Mouse (Mus musculus): ENCODE measurements around the gene Nsrp1. TPM values are rescaled to one million over a fixed set of nuclear protein-coding genes. Genes with fewer than 3 reads are reported as not detected.

Nsrp1 gene
- total and polyA plus RNA-seq, 3 experiments: 8.8 to 45.7 (median 17.6) TPM

GRCm38 (mm10) chr11:76997305-76997704 lies 80.9 kb downstream of the Nsrp1 start:
- dilution Hi-C loops (cut with MboI; ENCODE audit: extremely low pct_ligation_motif_present, extremely low pct_unique_long_range_greater_than_20kb, low sequenced_read_pairs): no loop called here

GRCm38 (mm10) chr11:76995966-76996672 lies 82.1 kb downstream of the Nsrp1 start:
- H3K4me3 ChIP-seq (replicated peaks in 1 of 3; ENCODE audit: low read depth in 2 of 3, low read length in 2 of 3, poor library complexity in 1 of 3): no peak overlapping the region
- H3K36me3 ChIP-seq (replicated peaks in 1 of 2; ENCODE audit: control insufficient read depth in 1 of 2, insufficient read depth in 1 of 2, low read length in 1 of 2): peaks cover 0 to 5% of the 10 kb centered on the region in 2 experiments
- in situ Hi-C loops (cut with MboI; ENCODE audit: low pct_ligation_motif_present, low pct_unique_long_range_greater_than_20kb, low sequenced_read_pairs) (loop anchor here (5.0 to 25.0 kb wide), 3 partner anchors 96 to 466 kb away; partner anchors contain the start of gene Coro6), dilution Hi-C loops (cut with MboI; ENCODE audit: extremely low pct_ligation_motif_present, extremely low pct_unique_long_range_greater_than_20kb, low sequenced_read_pairs) (no loop called here)
- H3K9me3 ChIP-seq (replicated peaks; ENCODE audit: low read length): no peaks in the 10 kb centered on the region
- H3K27me3 ChIP-seq (replicated peaks): peaks cover 55% of the 10 kb centered on the region
- no peak for DNase-seq (ENCODE audit: extremely low read depth)
- H3K4me1 ChIP-seq (ENCODE audit: control insufficient read depth in 1 of 2, insufficient read depth in 2 of 2): peaks cover 19 to 47% of the 10 kb centered on the region in 2 experiments
- TF ChIP-seq HCFC1 (IDR thresholded peaks at IDR 0.05; ENCODE audit: low read depth, low read length) (no peak), TBP (conservative IDR thresholded peaks at IDR 0.05; ENCODE audit: low read depth, low read length) (no peak), RAD21 (IDR thresholded peaks at IDR 0.05; ENCODE audit: low read depth, low read length) (no peak), USF2 (conservative IDR thresholded peaks at IDR 0.05; ENCODE audit: low read depth, low read length) (no peak), TCF12 (IDR thresholded peaks at IDR 0.05; ENCODE audit: low read depth, low read length) (no peak)
- H3K4me2 ChIP-seq (ENCODE audit: insufficient read depth, low read depth, poor library complexity, severe bottlenecking): no peak overlapping the region
- H3K27ac ChIP-seq (ENCODE audit: insufficient read depth, low read depth): no peak overlapping the region
- no peaks in the 10 kb centered on the region for H3K79me2 ChIP-seq (replicated peaks; ENCODE audit: control insufficient read depth, extremely low read depth, insufficient read depth, poor library complexity, severe bottlenecking)
- no peak overlapping the region for H3K9ac ChIP-seq (ENCODE audit: insufficient read depth, low read depth)

More at GRCm38 (mm10) chr11:76997305-76997704, 80.9 kb downstream of the Nsrp1 start:
- H3K4me1 ChIP-seq (ENCODE audit: control insufficient read depth in 1 of 2, insufficient read depth in 2 of 2): peaks cover 17 to 39% of the 10 kb centered on the region in 2 experiments
- no peaks in the 10 kb centered on the region for H3K79me2 ChIP-seq (replicated peaks; ENCODE audit: control insufficient read depth, extremely low read depth, insufficient read depth, poor library complexity, severe bottlenecking)
- peak; percentile 76 for DNase-seq (ENCODE audit: extremely low read depth)
- H3K27me3 ChIP-seq (replicated peaks): peaks cover 66% of the 10 kb centered on the region
- peak overlapping the region; percentile 99 for H3K4me2 ChIP-seq (ENCODE audit: insufficient read depth, low read depth, poor library complexity, severe bottlenecking)
- H3K9me3 ChIP-seq (replicated peaks; ENCODE audit: low read length): no peaks in the 10 kb centered on the region
- TF ChIP-seq CTCF (conservative IDR thresholded peaks at IDR 0.05 in 1 of 2, IDR thresholded peaks at IDR 0.05 in 1 of 2; ENCODE audit: low read depth in 2 of 2, low read length in 2 of 2) (peak; percentile 29 to 97; a peak in 3 of 4 replicates), NRF1 (IDR thresholded peaks at IDR 0.05; ENCODE audit: low read depth, low read length) (peak; percentile 52; the same call in 1 of the 2 replicates), MXI1 (IDR thresholded peaks at IDR 0.05; ENCODE audit: low read depth, low read length) (0 out of 2 replicates have a peak, but pooled peaks have one; percentile 48), SIN3A (IDR thresholded peaks at IDR 0.05; ENCODE audit: low read length) (peak; percentile 74), JUN (IDR thresholded peaks at IDR 0.05; ENCODE audit: insufficient read depth, low read depth, low read length) (no peak), RAD21 (IDR thresholded peaks at IDR 0.05; ENCODE audit: low read depth, low read length) (peak; percentile 97), GABPA (IDR thresholded peaks at IDR 0.05; ENCODE audit: insufficient replicate concordance, low read depth, low read length) (no peak), SMC3 (IDR thresholded peaks at IDR 0.05; ENCODE audit: low read depth, low read length) (peak; percentile 86), POLR2AphosphoS2 (IDR thresholded peaks at IDR 0.05; ENCODE audit: low read depth, low read length) (no peak), MEF2A (IDR thresholded peaks at IDR 0.05; ENCODE audit: borderline replicate concordance, low read depth, low read length) (peak; percentile 46; the same call in 1 of the 2 replicates), ELF1 (IDR thresholded peaks at IDR 0.05; ENCODE audit: low read depth, low read length) (peak; percentile 68), USF1 (IDR thresholded peaks at IDR 0.05; ENCODE audit: low read depth, low read length) (no peak), TCF12 (IDR thresholded peaks at IDR 0.05; ENCODE audit: low read depth, low read length) (peak; percentile 77)
- no peak overlapping the region for H3K9ac ChIP-seq (ENCODE audit: insufficient read depth, low read depth)
- H3K27ac ChIP-seq (ENCODE audit: insufficient read depth, low read depth): no peak overlapping the region
- in situ Hi-C loops (cut with MboI; ENCODE audit: low pct_ligation_motif_present, low pct_unique_long_range_greater_than_20kb, low sequenced_read_pairs): loop anchor here (5.0 to 25.0 kb wide), 3 partner anchors 95 to 465 kb away; partner anchors contain the start of gene Coro6
- H3K36me3 ChIP-seq (replicated peaks in 1 of 2; ENCODE audit: control insufficient read depth in 1 of 2, insufficient read depth in 1 of 2, low read length in 1 of 2): no peaks in the 10 kb centered on the region
- H3K4me3 ChIP-seq (replicated peaks in 1 of 3; ENCODE audit: low read depth in 2 of 3, low read length in 2 of 3, poor library complexity in 1 of 3): peak overlapping the region; percentile 9 to 43 (median 32)

Other genes starting within 250 kb of the Nsrp1 start
- 11.2 and 20.0 TPM in 2 replicates for gene Cpd, start 231.4 kb downstream of the Nsrp1 start, total RNA-seq (2012; rRNA removed)
- 28.5 and 31.5 TPM in 2 replicates for gene Cpd, start 231.4 kb downstream of the Nsrp1 start, total RNA-seq (2014; rRNA removed)
- 23.1 and 27.7 TPM in 2 replicates for gene Cpd, start 231.4 kb downstream of the Nsrp1 start, polyA plus RNA-seq (2012; ENCODE audit: insufficient read length, low read depth)
- gene Tmigd1, start 176.3 kb downstream of the Nsrp1 start, total RNA-seq (2012; rRNA removed): not detected in 2 replicates
- gene Tmigd1, start 176.3 kb downstream of the Nsrp1 start, total RNA-seq (2014; rRNA removed): not detected in 2 replicates
- not detected in 2 replicates for gene Tmigd1, start 176.3 kb downstream of the Nsrp1 start, polyA plus RNA-seq (2012; ENCODE audit: insufficient read length, low read depth)
- 167 and 184 TPM in 2 replicates for gene Blmh, start 153.6 kb downstream of the Nsrp1 start, total RNA-seq (2012; rRNA removed)
- gene Blmh, start 153.6 kb downstream of the Nsrp1 start, total RNA-seq (2014; rRNA removed): 212 and 233 TPM in 2 replicates
- gene Blmh, start 153.6 kb downstream of the Nsrp1 start, polyA plus RNA-seq (2012; ENCODE audit: insufficient read length, low read depth): 261 and 316 TPM in 2 replicates
- not detected in 2 replicates for gene Slc6a4, start 79.8 kb downstream of the Nsrp1 start, total RNA-seq (2012; rRNA removed)
- gene Slc6a4, start 79.8 kb downstream of the Nsrp1 start, total RNA-seq (2014; rRNA removed): not detected in 2 replicates
- gene Slc6a4, start 79.8 kb downstream of the Nsrp1 start, polyA plus RNA-seq (2012; ENCODE audit: insufficient read length, low read depth): not detected in 2 replicates
- gene Efcab5, start 110.5 kb upstream of the Nsrp1 start, total RNA-seq (2012; rRNA removed): 0.29 and 0.38 TPM in 2 replicates
- 0.24 and 0.27 TPM in 2 replicates for gene Efcab5, start 110.5 kb upstream of the Nsrp1 start, total RNA-seq (2014; rRNA removed)
- 0.43 and 0.97 TPM in 2 replicates for gene Efcab5, start 110.5 kb upstream of the Nsrp1 start, polyA plus RNA-seq (2012; ENCODE audit: insufficient read length, low read depth)
- gene Ssh2, start 137.9 kb upstream of the Nsrp1 start, total RNA-seq (2012; rRNA removed): 6.3 and 6.5 TPM in 2 replicates
- gene Ssh2, start 137.9 kb upstream of the Nsrp1 start, total RNA-seq (2014; rRNA removed): 5.2 and 5.9 TPM in 2 replicates
- 11.4 and 14.6 TPM in 2 replicates for gene Ssh2, start 137.9 kb upstream of the Nsrp1 start, polyA plus RNA-seq (2012; ENCODE audit: insufficient read length, low read depth)

Data from CH12.LX (cell line).